Mouse (Mus musculus): Measurements from ENCODE around the gene Klhl7. TPM values are rescaled to one million over a fixed set of nuclear protein-coding genes. Genes with fewer than 3 reads are reported as not detected.

Gene Klhl7
- polyA plus RNA-seq, 1 experiment from 2014 or later = 52.3 TPM

GRCm38 (mm10) chr5:24107071-24107739 lies 6.8 kb downstream of the Klhl7 start:
- Histone ChIP-seq H3K27me3 (ENCODE audit: control insufficient read depth, insufficient read depth, low read length) (no peaks in the 10 kb centered on the region), H3K4me3 (replicated peaks; ENCODE audit: low read length) (no peak overlapping the region), H3K4me1 (ENCODE audit: control insufficient read depth, insufficient read depth, low read length) (no peaks in the 10 kb centered on the region), H3K36me3 (ENCODE audit: control insufficient read depth, insufficient read depth, low read length) (no peaks in the 10 kb centered on the region), H3K4me2 (ENCODE audit: low read depth, low read length) (no peak overlapping the region), H3K27ac (ENCODE audit: low read length) (no peak overlapping the region), H3K9me3 (replicated peaks; ENCODE audit: control insufficient read depth, low read length) (no peaks in the 10 kb centered on the region), H3K9ac (ENCODE audit: low read length) (no peak overlapping the region)
- WGBS = 93% methylated on average over 7 of the region's 7 CpGs
- no peak for ATAC-seq (ENCODE audit: insufficient read depth, low FRiP score)

- Histone ChIP-seq H3K9me3 (replicated peaks; ENCODE audit: control insufficient read depth, low read length) (no peaks in the 10 kb centered on the region), H3K27me3 (ENCODE audit: control insufficient read depth, insufficient read depth, low read length) (no peaks in the 10 kb centered on the region), H3K4me1 (ENCODE audit: control insufficient read depth, insufficient read depth, low read length) (no peaks in the 10 kb centered on the region), H3K4me2 (ENCODE audit: low read depth, low read length) (no peak overlapping the region), H3K4me3 (replicated peaks; ENCODE audit: low read length) (no peak overlapping the region), H3K27ac (ENCODE audit: low read length) (no peak overlapping the region), H3K36me3 (ENCODE audit: control insufficient read depth, insufficient read depth, low read length) (no peaks in the 10 kb centered on the region), H3K9ac (ENCODE audit: low read length) (no peak overlapping the region)
- WGBS = 59% methylated on average over 3 of the region's 3 CpGs
- no peak for ATAC-seq (ENCODE audit: insufficient read depth, low FRiP score)
These were observed 7.3 kb downstream of the Klhl7 start for GRCm38 (mm10) chr5:24107740-24108098.

GRCm38 (mm10) chr5:24110068-24110467 lies 9.7 kb downstream of the Klhl7 start:
- H3K4me3 ChIP-seq (replicated peaks; ENCODE audit: low read length) = no peak overlapping the region
- no peak overlapping the region for H3K9ac ChIP-seq (ENCODE audit: low read length)
- no peak for ATAC-seq (ENCODE audit: insufficient read depth, low FRiP score)
- H3K9me3 ChIP-seq (replicated peaks; ENCODE audit: control insufficient read depth, low read length) = no peaks in the 10 kb centered on the region
- H3K36me3 ChIP-seq (ENCODE audit: control insufficient read depth, insufficient read depth, low read length) = no peaks in the 10 kb centered on the region
- 72% methylated on average over 5 of the region's 5 CpGs for WGBS
- H3K4me1 ChIP-seq (ENCODE audit: control insufficient read depth, insufficient read depth, low read length) = no peaks in the 10 kb centered on the region
- H3K27me3 ChIP-seq (ENCODE audit: control insufficient read depth, insufficient read depth, low read length) = no peaks in the 10 kb centered on the region
- H3K4me2 ChIP-seq (ENCODE audit: low read depth, low read length) = no peak overlapping the region
- no peak overlapping the region for H3K27ac ChIP-seq (ENCODE audit: low read length)

GRCm38 (mm10) chr5:24112116-24112903 lies 11.9 kb downstream of the Klhl7 start:
- Histone ChIP-seq H3K9me3 (replicated peaks; ENCODE audit: control insufficient read depth, low read length) (no peaks in the 10 kb centered on the region), H3K27ac (ENCODE audit: low read length) (no peak overlapping the region), H3K4me2 (ENCODE audit: low read depth, low read length) (no peak overlapping the region), H3K4me3 (replicated peaks; ENCODE audit: low read length) (no peak overlapping the region), H3K4me1 (ENCODE audit: control insufficient read depth, insufficient read depth, low read length) (no peaks in the 10 kb centered on the region), H3K36me3 (ENCODE audit: control insufficient read depth, insufficient read depth, low read length) (no peaks in the 10 kb centered on the region), H3K9ac (ENCODE audit: low read length) (no peak overlapping the region), H3K27me3 (ENCODE audit: control insufficient read depth, insufficient read depth, low read length) (no peaks in the 10 kb centered on the region)
- WGBS = 87% methylated on average over 12 of the region's 12 CpGs
- ATAC-seq (ENCODE audit: insufficient read depth, low FRiP score) = no peak

GRCm38 (mm10) chr5:24122221-24122620 lies 21.8 kb downstream of the Klhl7 start:
- ATAC-seq (ENCODE audit: insufficient read depth, low FRiP score) = no peak
- WGBS = 93% methylated on average over 2 of the region's 2 CpGs
- H3K9me3 ChIP-seq (replicated peaks; ENCODE audit: control insufficient read depth, low read length) = no peaks in the 10 kb centered on the region
- no peak overlapping the region for H3K4me3 ChIP-seq (replicated peaks; ENCODE audit: low read length)
- no peaks in the 10 kb centered on the region for H3K36me3 ChIP-seq (ENCODE audit: control insufficient read depth, insufficient read depth, low read length)
- H3K27ac ChIP-seq (ENCODE audit: low read length) = no peak overlapping the region
- no peaks in the 10 kb centered on the region for H3K27me3 ChIP-seq (ENCODE audit: control insufficient read depth, insufficient read depth, low read length)
- no peak overlapping the region for H3K4me2 ChIP-seq (ENCODE audit: low read depth, low read length)
- H3K9ac ChIP-seq (ENCODE audit: low read length) = no peak overlapping the region
- H3K4me1 ChIP-seq (ENCODE audit: control insufficient read depth, insufficient read depth, low read length) = no peaks in the 10 kb centered on the region

- H3K27me3 ChIP-seq (ENCODE audit: control insufficient read depth, insufficient read depth, low read length) = no peaks in the 10 kb centered on the region
- no peak overlapping the region for H3K4me2 ChIP-seq (ENCODE audit: low read depth, low read length)
- ATAC-seq (ENCODE audit: insufficient read depth, low FRiP score) = no peak
- no peak overlapping the region for H3K4me3 ChIP-seq (replicated peaks; ENCODE audit: low read length)
- H3K27ac ChIP-seq (ENCODE audit: low read length) = no peak overlapping the region
- H3K9ac ChIP-seq (ENCODE audit: low read length) = no peak overlapping the region
- H3K4me1 ChIP-seq (ENCODE audit: control insufficient read depth, insufficient read depth, low read length) = no peaks in the 10 kb centered on the region
- 93% methylated on average over 1 of the region's 1 CpGs for WGBS
- H3K9me3 ChIP-seq (replicated peaks; ENCODE audit: control insufficient read depth, low read length) = no peaks in the 10 kb centered on the region
- H3K36me3 ChIP-seq (ENCODE audit: control insufficient read depth, insufficient read depth, low read length) = no peaks in the 10 kb centered on the region
These were observed 23.8 kb downstream of the Klhl7 start for GRCm38 (mm10) chr5:24124175-24124574.

- no peak overlapping the region for H3K4me2 ChIP-seq (ENCODE audit: low read depth, low read length)
- no peak for ATAC-seq (ENCODE audit: insufficient read depth, low FRiP score)
- no peak overlapping the region for H3K9ac ChIP-seq (ENCODE audit: low read length)
These were observed 24.3 kb downstream of the Klhl7 start for GRCm38 (mm10) chr5:24124579-24125276.

GRCm38 (mm10) chr5:24125910-24126636 lies 25.7 kb downstream of the Klhl7 start:
- Histone ChIP-seq H3K4me2 (ENCODE audit: low read depth, low read length) (no peak overlapping the region), H3K9ac (ENCODE audit: low read length) (no peak overlapping the region), H3K27me3 (ENCODE audit: control insufficient read depth, insufficient read depth, low read length) (no peaks in the 10 kb centered on the region), H3K9me3 (replicated peaks; ENCODE audit: control insufficient read depth, low read length) (no peaks in the 10 kb centered on the region), H3K4me3 (replicated peaks; ENCODE audit: low read length) (no peak overlapping the region), H3K36me3 (ENCODE audit: control insufficient read depth, insufficient read depth, low read length) (no peaks in the 10 kb centered on the region), H3K27ac (ENCODE audit: low read length) (no peak overlapping the region), H3K4me1 (ENCODE audit: control insufficient read depth, insufficient read depth, low read length) (no peaks in the 10 kb centered on the region)
- ATAC-seq (ENCODE audit: insufficient read depth, low FRiP score) = no peak
- 78% methylated on average over 1 of the region's 1 CpGs for WGBS

More at GRCm38 (mm10) chr5:24124579-24125276, 24.3 kb downstream of the Klhl7 start:
- H3K9me3 ChIP-seq (replicated peaks; ENCODE audit: control insufficient read depth, low read length) = no peaks in the 10 kb centered on the region
- H3K4me3 ChIP-seq (replicated peaks; ENCODE audit: low read length) = no peak overlapping the region
- WGBS = 80% methylated on average over 3 of the region's 3 CpGs
- H3K36me3 ChIP-seq (ENCODE audit: control insufficient read depth, insufficient read depth, low read length) = no peaks in the 10 kb centered on the region
- no peaks in the 10 kb centered on the region for H3K4me1 ChIP-seq (ENCODE audit: control insufficient read depth, insufficient read depth, low read length)
- H3K27ac ChIP-seq (ENCODE audit: low read length) = no peak overlapping the region
- no peaks in the 10 kb centered on the region for H3K27me3 ChIP-seq (ENCODE audit: control insufficient read depth, insufficient read depth, low read length)

Data from stomach, embryonic 16.5 days (tissue).